Mouse (Mus musculus): Measurements from ENCODE around the gene Rpp21.
"Not testable (repeated sequence)": the region's sequence is repeated elsewhere in the genome, so short reads cannot be mapped to it uniquely, and the experiment has no call there.

Gene Rpp21

GRCm38 (mm10) chr17:36235300-36235699 is 22.6 kb downstream of the Rpp21 start:
- not testable (repeated sequence) for DNase-seq (ENCODE audit: low spot score)

DNA sequence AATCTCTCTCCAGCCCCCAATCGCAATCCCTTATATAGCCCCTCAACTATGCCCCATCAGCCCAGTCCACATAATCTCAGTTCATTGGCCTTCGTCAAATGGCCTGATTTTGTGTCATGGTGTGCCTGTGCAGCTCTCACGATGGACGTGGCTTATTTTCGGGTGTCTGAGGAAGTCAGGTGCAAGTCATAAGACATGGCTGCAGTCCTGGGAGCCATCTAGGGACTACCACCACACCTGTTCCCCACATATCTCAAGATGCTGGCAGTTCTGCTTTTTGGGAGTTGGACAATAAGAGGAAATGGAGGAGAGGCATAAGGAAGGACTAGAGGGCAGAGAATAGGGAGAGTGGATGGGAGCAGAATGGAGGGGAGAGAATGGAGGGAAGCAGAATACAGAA is 24.3 kb downstream of the Rpp21 start:
- DNase-seq (ENCODE audit: low spot score): no peak

DNA sequence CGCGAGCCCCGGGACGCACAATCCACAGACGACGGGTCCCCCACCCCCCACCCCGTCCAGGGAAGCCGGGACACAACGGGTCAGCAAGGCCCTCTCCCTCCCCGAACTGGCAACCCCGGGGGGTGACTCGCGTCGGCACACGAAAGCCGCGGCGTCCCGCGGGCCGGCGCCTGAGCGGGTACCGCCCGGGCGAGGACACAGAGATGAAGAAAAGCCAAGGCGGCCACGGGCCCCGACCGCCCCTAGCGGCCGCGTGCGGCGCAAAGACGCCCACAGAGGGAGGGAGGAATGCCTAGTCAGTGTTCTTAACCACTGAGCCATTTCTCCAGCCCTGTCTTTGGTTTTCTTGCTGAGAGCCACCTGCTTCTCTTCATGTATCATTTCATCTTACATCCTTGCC is 26.6 kb downstream of the Rpp21 start:
- no peak for DNase-seq (ENCODE audit: low spot score)

DNA sequence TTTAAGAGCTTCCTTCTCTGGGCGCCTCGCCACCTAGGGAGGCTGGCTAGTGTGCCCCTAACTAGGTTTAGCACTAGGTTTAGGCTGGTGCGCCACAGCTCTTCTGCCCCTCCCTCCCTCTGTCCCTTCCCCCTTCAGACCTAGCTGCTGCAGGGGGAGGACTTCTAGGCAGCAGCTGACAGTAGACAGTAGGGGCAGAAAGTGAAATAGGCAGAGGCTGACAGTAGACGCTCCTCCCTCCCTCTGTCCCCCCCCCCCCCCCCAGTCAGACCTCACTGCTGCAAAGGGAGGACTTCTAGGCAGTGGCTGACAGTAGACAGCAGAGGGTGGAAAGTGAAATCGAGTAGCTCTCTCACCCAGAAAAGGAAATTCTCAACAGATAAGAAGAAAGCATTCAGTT is 28.8 kb downstream of the Rpp21 start:
- DNase-seq (ENCODE audit: low spot score): no peak

DNA sequence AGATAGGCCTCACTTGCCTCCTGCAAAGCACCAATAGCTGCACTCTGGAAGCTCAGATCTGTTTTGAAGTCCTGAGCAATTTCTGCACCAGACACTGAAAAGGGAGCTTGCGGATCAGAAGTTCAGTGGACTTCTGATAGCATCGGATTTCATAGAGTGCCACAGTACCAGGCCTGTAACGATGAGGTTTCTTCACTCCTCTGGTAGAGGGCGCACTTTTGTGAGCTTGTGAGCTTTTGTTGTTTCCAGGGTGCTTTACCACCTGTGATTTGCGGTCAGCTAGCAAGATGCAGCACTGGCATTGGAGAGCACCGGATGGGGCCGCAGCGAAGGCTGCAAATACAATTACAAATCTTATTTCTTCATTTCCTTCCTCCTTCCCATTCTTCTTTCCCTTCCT is 30.9 kb downstream of the Rpp21 start:
- no peak for DNase-seq (ENCODE audit: low spot score)

DNA sequence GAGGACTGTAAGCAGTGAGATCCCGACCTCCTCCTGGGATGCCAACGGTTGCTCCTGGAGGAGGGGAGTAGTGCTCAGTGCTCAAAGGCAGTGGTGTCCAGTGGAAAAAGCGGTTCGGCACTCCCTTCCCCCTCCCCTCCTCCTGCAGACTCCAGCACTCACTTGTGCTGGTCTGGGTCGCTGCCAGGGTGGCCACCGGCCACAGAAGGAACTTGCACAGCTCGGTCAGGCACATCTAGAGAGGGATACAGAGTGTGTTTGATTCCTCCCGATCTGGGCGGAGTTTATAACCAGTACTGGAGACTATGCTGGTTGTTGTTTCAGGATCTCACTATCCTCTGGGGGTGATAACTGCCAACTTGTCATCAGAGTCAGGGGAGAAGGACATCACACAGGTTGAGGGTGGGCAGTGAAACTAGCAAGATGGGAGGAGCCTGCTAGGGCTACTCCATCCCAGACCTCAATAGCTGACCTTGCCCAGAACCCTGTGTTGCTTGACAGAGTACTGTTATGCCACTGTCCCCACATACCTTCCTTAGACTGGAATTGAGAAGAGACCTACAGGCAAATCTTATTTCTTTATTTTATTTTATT is 32.5 kb downstream of the Rpp21 start:
- DNase-seq (ENCODE audit: low spot score): no peak

DNA sequence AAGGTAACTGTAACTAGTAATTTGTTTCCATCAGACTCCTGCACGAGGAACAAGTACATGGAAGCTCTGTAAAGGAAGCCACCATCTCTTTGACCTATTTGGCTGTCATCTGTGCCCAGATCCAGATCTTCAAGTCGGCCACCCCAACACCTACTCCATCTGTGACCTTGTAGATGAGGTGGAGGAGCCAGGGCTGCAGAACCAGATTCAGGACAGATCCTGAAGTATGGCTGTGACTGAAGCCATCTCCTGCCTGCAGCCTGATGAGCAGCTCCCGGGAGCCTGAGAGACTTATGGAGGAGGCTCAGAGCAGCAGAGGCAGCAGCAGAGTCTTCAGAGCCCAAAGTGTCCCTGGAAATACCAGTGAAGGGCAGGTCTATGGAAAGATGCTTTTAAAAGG is 33.4 kb downstream of the Rpp21 start:
- no peak for DNase-seq (ENCODE audit: low spot score)

GRCm38 (mm10) chr17:36218594-36219155 is 39.2 kb downstream of the Rpp21 start:
- DNase-seq (ENCODE audit: low spot score): no peak

DNA sequence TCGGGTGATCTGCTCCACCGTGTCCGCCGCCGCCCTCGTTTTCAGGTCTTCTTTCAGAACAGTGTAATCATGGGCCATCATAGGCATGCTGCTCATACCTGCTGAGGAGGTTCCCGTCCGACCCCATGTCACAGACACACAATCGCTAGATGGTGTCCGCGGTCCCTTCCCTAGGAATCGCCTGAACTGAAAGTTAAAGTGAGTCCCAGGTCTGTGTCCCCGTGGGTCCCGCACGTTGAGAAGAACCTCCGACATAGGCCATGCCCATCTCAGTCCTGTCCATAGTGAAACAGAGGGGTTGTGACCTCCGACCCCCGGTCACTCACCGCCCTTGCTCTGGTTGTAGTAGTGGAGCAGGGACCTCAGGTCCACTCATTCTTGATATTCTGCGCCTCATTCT is 42.3 kb downstream of the Rpp21 start:
- no peak for DNase-seq (ENCODE audit: low spot score)

DNA sequence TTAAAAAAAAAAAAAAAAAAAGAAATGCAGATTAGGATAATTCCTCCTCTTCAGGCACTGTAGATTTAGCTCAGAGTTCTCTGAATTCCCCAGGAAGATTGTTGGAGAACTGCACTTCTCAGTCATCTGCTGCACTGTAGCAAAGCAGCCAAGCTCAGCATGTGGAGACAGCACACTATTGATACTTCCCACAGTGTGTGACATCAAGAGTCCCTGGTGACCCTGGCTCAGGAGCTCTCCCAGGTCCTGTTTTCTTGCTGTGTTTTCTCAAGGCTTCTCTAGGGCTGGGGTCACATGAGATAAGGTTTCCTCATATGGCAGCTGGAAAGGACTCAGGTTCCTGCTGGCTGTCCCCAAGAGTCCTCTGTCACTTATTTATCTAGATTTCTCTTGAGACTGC is 51.0 kb downstream of the Rpp21 start:
- DNase-seq (ENCODE audit: low spot score): no peak

GRCm38 (mm10) chr17:36205862-36206261 is 52.0 kb downstream of the Rpp21 start:
- no peak for DNase-seq (ENCODE audit: low spot score)
